Mouse (Mus musculus) right cerebral cortex, postnatal 14 days (tissue): Measurements from ENCODE around the gene L1cam.

Source experiments
- DNase-seq: peaks from one replicate; pipeline ENCODE4 v3.0.0; 2022

Gene L1cam

GRCm38 (mm10) chrX:73875881-73876280, 20.0 kb downstream of the L1cam start:
- DNase-seq: no peak

- no peak for DNase-seq
Measured at GRCm38 (mm10) chrX:73871956-73872355, 23.9 kb downstream of the L1cam start.

GRCm38 (mm10) chrX:73871474-73871873, 24.4 kb downstream of the L1cam start:
- no peak for DNase-seq

DNA sequence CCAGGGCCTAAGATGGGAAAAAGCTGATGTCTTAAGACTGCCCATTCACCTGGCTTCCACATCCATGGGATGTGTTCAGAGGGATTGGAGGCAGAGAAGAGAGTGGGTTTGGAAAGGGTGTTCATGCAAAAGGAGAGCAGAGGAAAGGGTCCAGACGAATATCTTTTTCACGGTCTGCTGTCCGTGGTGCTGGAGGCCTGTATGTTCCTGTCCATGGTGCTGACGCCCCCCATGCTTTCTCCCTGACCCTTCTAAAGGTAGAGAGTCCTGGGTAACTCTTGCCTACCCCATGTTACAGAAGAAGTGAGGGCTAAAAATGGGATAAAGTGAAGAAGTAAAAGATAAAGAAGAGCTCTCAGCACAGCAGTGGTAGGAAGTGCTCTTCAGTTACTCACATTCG, 26.6 kb downstream of the L1cam start:
- no peak for DNase-seq

DNA sequence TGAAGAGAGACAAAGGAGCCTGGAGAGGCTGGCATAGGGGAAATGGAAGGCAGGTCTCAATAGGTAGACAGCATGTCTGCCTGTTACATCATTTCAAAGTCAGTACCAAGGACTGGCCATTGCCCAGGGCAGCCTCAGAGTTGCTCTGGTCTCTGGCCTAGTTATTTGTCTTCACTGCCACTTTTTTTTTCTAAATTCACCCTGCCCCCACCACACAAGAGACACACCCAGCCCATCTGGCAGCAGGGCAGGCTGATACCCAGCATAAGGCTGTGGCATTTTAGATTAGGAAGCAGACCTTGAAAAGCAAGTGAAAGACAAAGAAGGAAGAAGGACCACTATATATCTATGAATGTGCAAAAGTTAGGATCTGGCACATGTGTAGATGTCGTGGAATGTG, 28.1 kb downstream of the L1cam start:
- DNase-seq: no peak

GRCm38 (mm10) chrX:73867256-73867655, 28.6 kb downstream of the L1cam start:
- no peak for DNase-seq

- no peak for DNase-seq
Measured at GRCm38 (mm10) chrX:73864692-73865091, 31.2 kb downstream of the L1cam start.

GRCm38 (mm10) chrX:73855087-73855408, 40.9 kb downstream of the L1cam start:
- DNase-seq: no peak

DNA sequence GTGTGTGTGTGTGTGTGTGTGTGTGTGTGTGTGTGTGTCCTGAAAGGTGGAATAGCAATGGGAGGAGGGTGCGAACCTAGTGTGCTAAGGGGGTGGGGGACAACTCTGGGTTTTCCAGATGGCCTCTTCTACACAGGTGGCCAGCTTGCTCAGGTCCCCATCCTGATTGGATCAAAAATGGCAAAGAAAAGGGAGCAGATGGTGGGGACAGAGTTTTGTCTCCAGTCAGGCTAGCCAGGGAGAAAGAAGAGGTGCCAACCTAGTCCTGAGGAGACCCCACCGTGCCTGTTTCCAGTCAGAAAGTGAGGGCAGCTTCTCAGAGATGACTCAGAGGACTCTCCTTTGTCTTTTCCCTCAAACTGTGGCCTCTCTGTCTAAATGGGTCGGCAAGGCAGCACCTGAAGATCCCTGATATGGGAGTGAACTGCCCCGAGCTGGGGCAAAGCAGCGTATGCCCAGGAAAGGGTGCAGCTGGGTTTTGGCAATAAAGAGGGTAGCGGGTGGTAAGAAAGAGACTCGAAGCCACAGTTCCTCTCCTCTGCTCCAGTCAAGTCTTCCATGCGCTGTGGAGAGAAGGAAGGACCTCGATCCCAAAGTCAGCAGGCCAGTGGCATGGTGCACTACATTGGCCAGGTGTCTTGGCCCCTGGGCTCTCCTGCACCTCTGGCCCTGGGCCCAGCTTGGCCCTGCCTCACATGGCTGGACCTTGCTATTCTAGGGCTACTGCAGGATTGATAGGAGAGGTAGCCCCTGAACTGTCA, 41.4 kb downstream of the L1cam start:
- DNase-seq: no peak

- no peak for DNase-seq
Measured at GRCm38 (mm10) chrX:73836691-73837090, 59.2 kb downstream of the L1cam start.

DNA sequence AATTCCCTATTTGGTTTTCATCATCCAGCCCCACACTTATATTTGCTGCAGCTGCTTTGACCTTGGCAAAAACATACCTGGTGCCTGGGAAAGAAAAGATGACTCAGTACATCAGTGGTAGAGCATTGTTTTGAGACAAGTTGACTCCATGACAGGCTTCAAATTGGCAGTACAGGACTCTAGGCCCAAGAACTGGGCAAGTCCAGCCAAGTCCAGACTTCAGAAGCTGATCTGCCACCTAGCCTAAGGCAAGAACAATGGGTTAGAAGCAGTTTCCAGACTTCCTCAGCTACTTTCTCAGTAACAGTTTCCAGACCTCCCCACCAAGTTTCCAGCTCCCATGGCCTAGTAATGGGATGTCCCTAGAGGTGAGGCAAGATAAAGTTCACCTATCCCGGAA, 60.2 kb downstream of the L1cam start:
- DNase-seq: no peak

DNA sequence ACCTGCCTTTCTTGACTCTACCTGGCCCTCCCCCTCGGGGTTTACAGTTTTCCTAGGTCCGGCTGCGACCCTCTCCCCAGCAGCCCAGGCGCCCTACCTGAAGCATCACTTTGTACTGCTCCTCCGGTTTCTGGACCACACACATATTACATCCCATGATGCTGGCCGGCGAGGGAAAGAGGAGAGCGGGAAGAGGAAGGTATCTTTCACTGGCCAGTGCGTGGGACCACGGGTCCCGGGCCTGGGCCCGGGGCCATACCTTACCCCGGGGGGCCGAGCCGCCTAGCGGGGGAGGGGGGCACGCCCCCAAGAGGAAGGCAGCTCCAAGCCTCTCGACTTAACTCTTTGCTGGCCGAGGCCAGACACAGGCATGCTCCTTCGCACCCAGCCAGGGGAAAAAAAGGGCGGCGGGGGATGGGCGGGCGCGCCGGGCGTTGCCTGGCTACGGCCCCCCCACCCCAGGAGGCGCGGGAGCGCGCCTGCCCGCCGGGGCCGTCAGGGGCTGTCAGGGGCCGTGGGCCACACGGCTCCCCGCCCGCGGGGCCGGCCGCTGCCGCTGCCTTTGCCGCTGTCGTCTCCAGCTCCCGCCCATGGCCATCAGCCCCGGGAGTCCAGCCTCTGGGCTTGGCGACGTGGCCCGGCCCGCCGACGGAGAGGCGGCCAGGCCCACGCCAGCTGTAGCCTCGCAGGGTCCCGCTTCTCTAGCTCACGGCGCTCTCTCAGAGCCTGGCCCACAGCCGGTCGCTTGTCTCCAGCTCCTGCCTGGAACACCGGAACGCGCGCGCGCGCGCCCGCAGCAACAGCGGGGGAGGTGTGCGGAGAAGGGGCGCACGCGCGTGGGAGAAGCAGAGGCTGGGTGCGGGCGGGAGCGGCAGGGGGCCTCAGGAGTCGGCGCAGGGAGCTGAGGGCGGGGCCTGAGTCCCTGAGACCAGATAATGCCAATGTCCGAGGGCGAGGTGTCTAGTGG, 71.4 kb downstream of the L1cam start, which contains the start of gene Pdzd4:
TSS of gene Pdzd4 (minus strand) at position 785 of the 967 bp plus-strand sequence.
- peak; percentile 65 for DNase-seq

- DNase-seq: no peak
Measured at GRCm38 (mm10) chrX:73823747-73824146, 72.2 kb downstream of the L1cam start.

DNA sequence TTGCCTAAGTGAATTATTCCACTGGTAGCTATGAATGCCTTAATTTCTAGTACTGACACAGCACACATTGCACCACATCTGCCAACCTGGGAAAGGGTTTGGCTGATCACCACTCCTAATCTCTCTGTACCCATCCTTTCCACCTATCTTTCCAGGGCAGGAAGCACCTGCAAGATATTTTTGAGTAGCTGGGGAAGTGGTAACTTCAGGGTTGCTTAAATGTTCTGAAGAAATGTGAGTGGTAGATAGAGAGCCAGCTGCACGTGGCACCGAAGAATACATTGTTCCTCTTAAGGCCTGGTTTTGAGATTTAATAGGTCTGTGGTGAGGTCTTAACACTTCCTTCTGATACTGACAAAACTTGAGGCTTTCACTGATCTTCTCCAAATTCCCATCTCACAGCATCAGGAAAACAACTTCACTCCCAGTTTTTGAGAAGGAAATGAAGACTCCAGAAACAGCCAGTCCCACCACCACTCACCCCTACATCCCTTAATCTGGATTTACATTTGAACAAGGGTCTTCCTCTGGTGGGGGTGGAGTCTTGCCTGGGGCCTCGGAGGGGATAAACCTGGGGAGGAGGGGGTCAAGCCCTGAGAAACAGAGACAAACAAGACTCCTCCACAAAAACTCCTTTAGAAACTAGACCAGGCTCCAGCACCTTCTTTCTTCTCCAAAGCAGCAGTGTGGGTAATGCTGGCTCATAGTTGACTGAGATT, 79.2 kb downstream of the L1cam start:
- no peak for DNase-seq

DNA sequence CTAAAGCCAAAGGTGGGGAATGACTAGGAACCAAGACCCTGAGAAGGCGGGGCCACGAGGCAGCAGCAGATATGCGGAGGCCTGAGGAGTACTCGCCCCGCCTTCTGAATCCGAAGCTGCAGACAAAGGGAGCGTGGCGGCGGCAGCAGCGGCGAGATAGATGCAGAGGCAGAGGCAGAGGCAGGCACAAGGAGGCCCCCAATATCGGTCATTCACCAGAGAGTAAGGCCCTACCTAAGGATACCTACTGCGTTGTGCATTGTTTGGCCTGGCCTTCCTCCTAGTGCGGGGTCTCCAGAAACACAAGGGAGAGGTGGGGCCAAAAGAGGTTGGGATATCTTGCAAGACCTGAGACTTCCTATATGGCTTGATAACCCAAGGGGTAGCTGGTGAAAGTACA, 80.8 kb downstream of the L1cam start:
- DNase-seq: no peak

DNA sequence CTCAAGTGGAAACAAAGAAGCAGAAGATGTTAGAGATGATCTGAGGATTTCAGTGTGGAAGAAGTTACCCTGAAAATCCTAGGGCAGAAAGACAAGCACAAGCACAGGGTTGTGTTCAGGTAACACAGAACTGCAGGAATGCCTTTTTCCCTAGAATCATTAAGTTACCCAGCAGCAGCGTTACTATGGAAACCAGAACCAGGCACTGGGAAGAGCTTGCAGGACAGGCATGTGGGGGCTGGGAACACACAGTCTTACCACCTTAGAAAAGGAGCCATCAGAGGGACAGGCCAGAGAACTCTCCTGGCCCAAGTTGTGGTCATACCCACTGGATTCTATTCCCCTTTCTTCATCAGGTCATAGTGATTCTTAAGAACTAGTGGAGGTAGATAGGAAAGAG, 90.1 kb downstream of the L1cam start:
- DNase-seq: no peak
